Mouse (Mus musculus) left cerebral cortex, adult 9 months (tissue): ENCODE measurements around the gene Ankub1.

ENCODE experiments used
- DNase-seq, 2 experiments: peaks; one replicate each; pipeline ENCODE4 v3.0.0; 2022; ENCODE audit warnings: low spot score in 2 of 2

Gene Ankub1

DNA sequence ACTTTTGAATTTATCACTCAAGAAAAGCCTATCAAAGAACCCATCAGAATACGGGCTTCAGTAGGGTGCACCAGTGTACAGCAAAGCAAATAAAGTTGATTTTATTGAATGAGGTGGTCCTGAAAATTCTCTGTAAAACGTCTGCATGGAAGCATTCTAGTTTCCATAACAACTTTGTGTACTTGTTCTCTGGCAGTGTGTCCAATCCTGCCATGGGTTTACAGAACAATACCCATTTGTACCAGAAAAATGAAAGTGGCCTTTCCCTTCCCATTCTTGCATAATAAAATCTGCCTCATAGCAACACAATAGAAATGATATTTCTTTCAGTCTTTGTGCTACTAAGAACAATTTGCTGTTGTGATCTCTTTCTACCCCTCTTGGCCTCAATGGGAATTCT is at the start of gene Ankub1:
Gene Ankub1 (minus strand): TSS at position 81 of the 400 bp plus-strand sequence.
- DNase-seq, result peak; percentile 19 to 22

DNA sequence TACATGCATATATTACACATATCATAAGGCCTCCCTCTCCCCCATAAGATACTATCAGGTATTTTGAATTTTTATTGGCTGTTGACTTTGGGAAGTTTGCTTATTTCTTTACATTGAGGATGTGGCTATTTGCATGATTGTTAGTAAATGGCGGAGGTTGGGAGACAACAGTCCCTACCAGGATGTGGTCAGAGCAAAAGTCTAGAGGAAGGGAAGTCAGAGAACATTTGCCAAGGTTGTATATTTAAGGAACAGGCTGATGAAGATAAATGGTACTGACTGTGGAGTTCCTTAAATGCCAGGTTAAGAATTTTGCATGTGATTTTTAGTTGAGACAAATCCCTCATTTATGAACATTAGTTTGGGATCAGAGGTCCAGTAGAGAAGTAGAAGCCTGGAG is 47.2 kb upstream of the Ankub1 start:
- no peak for DNase-seq

DNA sequence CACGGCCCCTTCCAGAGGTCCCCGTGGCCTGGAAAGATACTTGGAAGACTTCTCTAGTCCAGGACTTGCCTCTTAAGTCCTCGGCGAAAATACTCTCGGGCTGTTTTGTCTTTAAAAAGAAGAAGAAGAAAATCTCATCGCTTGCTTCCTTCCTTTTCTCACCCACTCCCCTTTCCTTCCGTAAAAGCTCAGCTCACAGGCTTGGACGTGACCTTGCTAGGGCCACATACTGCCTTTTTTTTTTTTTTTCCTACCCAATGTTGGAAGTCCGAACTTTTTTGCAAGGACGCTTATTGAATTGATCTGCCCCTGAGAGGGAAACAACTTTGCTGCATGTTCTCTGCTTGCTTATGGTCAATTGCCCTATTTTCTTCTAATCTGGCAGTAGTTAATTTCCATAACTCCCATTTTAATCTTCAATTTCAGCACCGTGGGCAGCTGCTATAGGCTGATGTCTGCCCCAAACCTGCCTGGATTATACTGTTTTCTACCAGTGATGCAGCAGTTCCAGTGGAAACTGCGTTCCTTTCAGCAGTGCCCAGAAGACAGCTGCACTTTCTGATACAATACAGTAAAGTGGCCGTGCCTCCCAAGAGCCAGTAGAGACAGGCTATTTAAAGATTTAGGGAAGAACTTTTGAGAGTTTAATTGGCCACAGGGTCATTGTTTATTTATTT is 44.0 kb upstream of the Ankub1 start:
- no peak for DNase-seq

DNA sequence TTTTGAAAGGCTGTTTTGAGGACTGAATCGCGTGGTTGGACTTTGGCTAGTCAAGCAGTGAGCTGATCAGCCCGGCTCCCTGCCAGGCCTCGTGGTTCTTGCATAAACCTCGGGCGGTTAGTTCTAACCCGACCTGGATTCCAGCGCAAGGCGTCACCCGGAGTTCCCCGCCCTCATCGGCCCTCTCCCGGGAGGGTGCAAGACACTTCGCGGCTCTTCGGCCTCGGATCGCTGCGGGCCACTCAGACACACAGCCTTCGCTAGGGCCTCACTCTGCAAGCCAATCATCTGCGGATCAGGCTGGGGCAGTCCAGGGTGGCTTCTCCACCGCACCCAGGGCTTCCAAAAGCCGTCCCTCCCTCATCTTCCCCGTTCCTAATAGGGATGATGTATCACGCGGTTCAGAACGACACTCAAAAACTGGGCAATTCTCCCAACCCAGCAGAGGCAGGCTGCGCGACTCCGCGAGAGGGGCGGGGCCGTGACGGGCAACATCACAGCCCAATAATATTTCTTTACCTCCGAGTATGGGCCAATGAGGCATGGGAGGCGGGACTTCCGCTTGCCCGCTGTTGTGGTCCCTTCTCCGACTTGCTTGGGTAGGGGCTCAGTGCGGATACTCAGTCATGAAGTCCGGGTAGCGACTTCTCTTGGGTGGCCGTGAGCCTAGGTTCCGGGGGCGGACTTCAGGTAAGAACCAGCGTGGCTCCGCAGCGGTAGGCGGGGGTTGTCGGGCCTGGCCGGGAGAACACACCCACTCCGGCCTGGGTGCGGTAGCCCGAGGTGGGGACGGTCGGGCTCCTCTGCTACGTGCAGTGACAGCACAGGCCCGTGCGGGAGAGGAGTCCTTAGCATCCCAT is 43.1 kb upstream of the Ankub1 start, which contains the start of gene Rnf13:
Gene Rnf13 (plus strand): TSS at position 552 of the 860 bp plus-strand sequence.
- DNase-seq, result peak; percentile 94 to 98

DNA sequence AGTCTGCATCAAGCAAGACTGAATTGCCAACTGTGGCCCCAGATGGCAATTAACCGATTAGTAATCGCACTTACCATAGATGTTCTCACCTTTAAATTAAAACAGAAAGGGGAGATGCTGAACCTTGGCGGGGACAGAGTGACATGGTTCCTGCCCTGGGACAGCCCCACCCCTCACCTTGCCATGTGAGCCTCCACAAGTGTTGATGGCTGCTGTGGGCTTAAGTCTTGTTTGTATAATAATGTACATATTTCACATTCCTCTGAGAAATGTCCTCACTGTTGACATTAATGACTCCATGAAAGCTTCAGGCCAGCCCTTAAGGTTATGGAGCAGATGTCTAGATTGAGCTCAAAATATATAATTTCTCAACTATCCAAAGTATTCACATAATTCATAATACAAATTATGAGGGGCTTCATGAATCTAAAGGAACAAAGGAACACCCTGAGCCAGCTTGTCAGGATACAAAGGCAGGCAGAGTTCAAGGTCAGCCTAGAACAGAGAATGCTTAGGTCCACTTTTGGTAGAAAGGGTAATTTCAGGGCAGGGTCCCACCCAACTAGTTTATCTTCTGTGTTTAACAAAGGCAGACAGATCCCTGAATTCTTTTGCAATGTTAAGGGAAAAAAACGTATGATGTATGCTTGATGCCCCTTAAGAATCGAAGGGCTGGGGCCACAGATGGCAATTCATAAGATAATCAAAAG is 39.8 kb upstream of the Ankub1 start:
- no peak for DNase-seq

DNA sequence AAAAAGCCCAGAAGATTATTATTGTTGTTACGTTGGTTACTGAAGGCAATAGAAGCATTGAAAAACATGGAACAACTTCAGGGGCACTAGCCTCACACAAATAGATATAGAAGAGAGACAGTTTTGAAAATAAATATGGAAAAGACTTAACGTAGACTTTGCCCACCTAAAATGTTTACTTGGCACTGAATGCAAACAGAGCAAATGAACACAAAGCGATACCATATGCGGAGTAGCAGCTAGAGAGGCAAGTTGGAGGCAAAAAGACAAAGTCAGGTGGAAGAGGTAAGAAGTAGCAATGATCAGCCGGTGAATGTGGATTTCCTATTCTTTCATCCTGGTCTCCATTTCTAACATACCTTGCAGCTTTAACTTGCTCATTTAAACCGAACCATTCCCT is 21.6 kb upstream of the Ankub1 start:
- DNase-seq, result no peak

DNA sequence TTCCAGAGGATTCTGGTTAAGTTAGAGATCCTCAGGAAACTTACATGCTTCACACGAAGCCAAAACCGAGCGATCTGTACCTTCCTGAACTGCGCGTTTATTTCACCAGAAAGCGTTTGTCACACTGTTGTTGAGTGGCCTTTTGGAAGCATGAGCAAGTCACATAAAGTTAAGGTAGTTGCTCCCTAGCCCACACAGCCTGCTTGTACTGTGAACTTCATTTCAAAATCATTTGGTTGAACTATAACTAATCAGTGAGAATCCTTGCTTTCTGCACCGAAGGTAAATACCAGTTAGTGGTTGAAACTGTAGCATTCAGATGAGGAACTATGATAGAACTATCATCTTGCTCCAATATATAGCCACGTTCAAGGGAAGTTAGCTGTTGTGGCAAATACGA is 4.2 kb upstream of the Ankub1 start:
- no peak for DNase-seq

DNA sequence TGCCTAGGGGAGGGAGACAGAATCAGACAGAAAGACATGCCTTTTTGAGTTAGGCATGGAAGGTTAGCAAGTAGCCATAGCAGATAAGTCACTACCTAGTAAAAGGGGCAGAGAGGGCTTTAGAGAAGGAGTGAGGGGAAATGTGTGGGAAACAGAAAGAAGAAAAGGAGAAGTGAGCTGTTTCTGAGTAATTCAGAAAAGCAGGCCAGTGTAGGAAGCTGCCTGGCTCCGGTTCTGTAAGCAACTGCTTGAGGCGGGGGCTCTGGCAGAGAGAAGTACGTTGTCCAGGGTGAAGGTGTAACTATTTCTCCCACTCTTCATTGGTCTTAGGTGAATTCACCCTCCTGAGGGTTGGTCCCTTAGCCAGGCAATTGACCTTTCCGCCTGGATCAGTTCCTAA is 3.6 kb upstream of the Ankub1 start:
- DNase-seq, result no peak

DNA sequence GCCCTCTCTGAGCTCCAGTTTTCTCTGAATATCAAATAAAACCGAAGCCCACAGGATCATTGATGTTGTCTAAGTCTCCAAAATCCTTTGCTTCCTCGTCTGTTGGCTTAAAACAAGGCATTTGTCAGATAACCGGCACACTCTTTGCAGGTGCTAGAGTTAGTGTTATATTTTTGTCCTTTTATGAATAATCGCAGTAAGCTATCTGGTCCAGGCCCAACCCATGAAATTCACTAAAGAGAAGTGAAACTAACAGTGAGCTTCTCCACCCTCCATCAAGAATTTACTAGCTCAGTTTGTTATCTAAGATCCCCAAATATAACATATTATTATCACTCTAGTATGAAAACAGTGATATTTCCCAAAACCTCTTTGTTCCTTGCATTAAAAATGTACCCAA is 827 bp downstream of the Ankub1 start:
- DNase-seq, result no peak

DNA sequence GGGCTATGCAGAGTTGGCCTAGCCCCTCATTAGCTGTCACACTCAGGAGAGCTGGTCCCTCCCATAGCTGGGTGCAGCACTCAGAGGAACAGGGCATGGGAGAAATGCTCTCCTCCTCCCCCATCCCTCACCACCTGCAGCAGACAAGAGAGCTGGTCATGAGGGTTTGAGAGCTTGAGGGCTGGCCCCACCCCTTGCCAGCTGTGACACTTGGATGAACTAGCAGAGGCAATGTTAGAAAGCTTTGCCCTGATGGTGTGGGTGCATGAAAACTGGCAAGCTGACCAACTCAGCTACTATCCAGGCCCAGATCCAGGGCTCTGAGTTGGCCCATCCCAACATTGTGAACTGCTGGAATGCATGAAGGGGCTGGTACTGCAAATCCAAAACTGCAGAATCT is 14.8 kb downstream of the Ankub1 start:
- DNase-seq, result peak; percentile 35 to 36

DNA sequence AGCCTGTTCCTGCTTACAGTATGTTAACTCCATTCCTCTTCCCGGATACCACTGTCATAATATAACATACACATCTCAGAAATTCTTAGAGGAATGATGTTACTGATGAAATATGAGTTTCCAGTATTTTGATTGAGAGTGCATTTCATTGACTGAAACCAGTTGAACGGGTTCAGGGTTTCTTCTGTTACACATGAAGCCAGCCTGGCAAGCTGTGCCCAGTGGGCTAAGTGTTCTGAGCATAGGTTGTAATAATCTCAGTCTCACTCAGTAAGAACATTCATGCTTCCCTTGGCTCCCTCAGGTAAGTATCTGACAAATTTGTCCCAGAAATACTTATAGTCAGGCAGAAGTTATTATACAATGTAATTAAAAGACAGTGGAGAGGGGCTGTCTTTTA is 18.5 kb downstream of the Ankub1 start:
- DNase-seq, result no peak

DNA sequence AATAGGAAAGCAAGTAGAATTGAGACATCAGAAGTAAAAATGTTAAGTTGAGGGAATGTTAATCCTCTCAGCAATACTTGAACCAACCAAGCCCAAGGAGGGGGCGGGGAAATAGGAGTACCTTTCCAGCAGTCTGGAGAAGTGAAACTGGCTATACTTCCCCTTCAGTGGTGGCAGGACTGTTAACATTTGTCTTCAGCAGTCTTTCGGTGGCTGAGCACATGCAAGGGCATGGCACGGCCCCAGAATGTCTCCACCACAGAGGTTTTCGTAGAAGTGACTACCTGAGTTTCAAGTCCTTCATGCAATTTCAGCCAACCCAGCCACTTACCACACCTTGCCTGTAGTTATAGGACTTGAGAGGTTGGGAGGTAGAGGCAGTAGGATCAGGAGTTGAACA is 19.0 kb downstream of the Ankub1 start:
- no peak for DNase-seq

DNA sequence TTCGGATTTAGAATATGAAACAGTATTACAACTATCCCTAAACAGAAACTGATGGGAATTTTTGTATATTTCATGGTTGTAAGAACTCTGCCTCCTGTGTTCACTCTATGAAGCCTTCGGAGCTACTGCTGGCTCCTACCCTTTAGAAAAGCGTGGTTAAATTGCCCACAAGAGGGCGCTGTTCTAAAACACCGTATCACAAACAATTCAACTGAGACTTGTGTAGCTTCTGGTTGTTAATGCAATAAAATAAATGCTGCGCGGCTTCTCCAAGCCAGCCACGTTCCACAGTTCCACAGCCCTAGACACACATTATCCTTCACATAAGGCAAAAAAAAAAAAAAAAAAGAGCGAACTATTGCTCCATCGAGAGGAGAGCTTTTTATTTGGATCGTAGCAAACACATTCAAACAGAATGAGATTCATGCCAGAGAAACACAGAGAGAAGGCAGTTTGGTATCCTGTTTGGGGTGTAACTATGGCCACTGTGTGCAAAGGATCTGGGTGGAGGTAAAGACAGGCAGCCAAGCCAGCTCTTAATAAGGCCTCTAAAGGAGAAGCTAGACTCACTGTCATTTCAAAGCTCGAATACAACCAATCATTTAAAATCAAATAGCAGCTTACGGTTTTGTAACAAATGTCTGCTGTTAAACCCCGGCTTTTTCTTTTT is 25.4 kb downstream of the Ankub1 start:
- DNase-seq, result peak in 1 of 2 experiments; percentile 88

DNA sequence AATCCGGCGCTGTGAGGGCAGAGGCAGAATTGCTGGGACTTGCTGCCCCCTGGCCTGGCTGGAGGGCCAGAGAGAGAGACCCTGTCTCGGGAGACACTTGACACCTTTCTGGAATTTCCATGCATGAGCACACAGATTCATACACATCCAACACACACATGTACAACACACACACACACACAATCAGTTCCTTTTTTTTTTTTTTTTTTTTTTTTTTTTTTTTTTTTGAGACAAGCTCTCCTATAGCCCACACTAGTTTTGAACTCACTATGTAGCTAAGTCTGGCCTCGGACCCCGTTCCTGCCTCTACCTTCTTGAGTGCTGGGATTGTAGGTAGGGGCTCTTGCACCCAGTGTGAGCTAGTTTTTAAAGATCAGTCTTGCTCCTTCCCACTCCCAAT is 26.7 kb downstream of the Ankub1 start:
- DNase-seq, result no peak

DNA sequence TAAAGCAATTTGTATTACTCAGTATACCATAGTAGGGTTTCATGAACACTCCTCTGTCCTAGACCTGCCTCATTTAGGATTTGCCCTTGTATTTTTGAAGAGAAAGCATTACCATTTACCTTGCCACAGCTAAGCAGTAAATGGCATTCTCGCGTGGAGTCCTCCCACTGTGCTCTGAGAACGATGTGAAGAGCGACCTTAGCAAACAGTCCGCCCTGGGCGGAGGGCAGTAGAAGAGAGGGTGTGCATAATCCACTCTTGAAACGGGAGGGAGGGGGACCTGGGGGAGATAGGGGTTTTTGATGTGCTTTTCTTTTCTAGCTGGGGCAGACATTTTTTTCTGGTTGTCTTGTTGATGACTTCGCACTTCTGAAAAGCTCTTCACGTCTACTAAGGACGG is 27.9 kb downstream of the Ankub1 start:
- no peak for DNase-seq

DNA sequence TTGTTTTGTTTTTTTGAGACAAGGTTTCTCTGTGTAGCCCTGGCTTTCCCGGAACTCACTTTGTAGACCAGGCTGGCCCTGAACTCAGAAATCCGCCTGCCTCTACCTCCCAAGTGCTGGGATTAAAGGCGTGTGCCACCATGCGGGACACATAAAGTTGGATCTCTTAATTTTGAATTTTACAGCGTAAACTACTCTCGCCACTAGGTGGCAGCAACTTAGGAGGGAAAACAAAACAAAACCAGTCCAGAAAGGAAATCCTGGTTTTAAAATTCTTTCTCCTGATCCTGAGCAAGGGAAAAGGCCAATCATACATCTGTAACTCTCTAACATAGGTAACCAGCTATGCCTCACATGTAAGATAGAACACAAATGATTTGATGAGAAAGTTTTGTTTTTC is 28.9 kb downstream of the Ankub1 start:
- peak in 1 of 2 experiments; percentile 55 for DNase-seq

DNA sequence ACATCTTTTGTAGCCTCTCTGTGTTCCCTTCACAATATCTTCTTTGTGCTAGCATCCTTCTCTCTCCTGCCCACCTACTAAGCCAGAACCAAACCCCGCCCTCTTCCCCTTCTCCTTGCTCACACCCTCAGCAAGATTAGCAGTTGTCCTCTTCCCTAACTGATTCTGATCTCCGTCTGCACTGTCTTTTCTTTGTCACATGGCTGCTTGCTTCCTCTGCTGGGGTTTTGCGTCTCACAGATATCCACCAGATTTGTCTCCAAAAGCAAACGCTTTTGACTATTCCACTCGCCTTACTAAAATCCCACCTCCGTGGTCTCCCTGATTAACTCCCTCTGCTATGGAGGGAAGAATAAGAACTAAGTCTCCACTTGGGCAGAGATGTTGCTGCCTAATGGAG is 34.0 kb downstream of the Ankub1 start:
- no peak for DNase-seq

DNA sequence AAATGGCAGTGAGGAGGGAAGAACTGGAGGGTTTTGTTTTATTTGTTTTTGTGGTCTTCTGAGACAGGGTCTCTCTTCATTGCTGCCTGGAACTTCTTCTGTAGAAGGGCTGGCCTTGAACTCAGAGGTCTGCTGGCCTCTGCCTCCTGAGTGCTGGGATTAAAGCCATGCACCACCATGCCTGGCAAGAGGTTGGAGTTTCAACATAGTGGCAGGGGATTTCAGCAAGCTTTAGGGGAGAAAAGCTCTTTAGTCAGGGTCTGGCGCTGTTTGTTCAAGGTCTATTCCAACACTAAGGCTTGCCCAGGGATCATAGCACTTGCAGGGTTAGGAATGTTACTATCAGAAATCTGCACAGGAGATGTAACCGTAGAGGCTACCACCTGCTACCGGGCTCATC is 39.0 kb downstream of the Ankub1 start:
- no peak for DNase-seq

DNA sequence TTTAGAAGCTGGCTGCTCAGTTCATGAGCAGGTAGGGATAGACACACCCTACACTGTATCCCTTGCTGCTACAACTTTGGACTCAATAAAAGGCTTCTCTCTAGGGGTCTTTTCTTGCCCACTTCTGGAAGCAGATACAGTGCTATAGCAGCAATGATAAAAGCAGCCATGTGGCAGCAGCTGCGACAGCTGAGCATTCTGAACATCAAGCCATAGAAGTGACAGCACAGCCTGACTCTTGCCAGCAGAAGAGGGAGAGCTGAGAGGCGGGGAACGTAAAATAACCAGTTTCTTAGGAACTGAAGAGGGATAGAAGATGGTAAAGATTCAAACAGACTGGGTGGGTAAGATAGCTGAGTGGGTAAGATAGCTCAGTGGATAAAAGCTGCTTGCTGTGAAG is 40.1 kb downstream of the Ankub1 start:
- no peak for DNase-seq

DNA sequence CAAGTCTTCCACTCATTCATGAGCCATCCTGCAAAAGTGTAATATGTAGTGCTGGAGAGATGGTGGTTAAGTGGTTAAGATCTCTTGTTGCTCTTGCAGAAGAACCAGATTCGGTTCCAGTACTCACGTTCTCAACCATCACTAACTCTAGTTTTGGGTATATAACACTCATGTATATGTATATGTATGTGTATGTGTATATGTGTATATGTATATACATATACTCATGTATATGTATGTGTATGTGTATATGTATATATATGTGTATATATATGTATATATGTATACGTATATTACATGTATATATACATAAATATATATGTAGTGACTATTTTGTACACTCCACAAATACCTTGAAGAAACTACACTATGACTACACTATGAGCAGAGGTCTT is 40.7 kb downstream of the Ankub1 start:
- DNase-seq, result no peak

DNA sequence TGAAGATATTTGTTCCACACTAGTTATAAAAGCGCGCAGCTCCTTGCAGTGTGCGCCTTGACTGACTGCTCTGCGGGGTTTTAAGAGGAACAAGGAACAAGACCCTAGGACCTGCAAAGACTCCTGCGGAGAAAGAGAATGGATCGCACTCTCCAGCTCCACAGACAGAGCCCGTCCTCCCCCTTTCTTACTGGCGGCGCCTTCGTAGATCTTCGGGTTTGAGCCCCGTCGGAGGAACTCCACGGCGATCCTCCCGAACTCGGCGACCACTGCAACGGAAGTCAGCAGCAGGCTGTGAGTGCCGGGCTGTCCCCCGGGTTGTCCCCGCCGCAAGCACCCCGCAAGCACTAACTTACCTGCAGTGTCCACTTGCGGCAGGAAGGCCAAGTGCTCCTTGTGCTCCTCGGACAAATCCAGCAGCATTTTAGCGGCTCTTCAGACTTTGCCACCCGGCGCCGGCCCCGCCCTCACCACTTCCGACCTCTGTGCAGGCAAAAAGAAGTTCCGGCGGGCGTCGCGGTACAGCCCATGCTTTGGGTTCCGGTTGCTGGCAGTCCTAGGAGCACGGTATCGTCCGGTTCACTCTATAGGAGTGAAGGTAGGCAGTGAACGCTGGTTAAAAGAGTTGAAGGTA is 41.3 kb downstream of the Ankub1 start, which contains the start of gene Commd2:
Gene Commd2 (minus strand): TSS at position 485 of the 634 bp plus-strand sequence.
- DNase-seq, result peak; percentile 46 to 91
